Mouse (Mus musculus): ENCODE results near the gene Kdm4b.

- TF ChIP-seq POLR2A (IDR thresholded peaks at IDR 0.05; ENCODE audit: control insufficient read depth in 1 of 2, insufficient read depth in 1 of 2, low read depth in 1 of 2, low read length in 2 of 2, poor library complexity in 1 of 2) (no peak), GATA1 (IDR thresholded peaks at IDR 0.05; ENCODE audit: low read depth, low read length) (no peak), CTCF (IDR thresholded peaks at IDR 0.05 in 2 of 3, conservative IDR thresholded peaks at IDR 0.05 in 1 of 3; ENCODE audit: control insufficient read depth in 1 of 3, insufficient read depth in 1 of 3, low read depth in 2 of 3, low read length in 3 of 3, poor library complexity in 1 of 3, severe bottlenecking in 1 of 3) (no peak), SIN3A (IDR thresholded peaks at IDR 0.05; ENCODE audit: low read length) (no peak), ELF1 (IDR thresholded peaks at IDR 0.05; ENCODE audit: low read depth, low read length) (no peak), MYB (IDR thresholded peaks at IDR 0.05; ENCODE audit: low read depth, low read length) (no peak), RAD21 (IDR thresholded peaks at IDR 0.05; ENCODE audit: low read depth, low read length) (no peak), MAX (IDR thresholded peaks at IDR 0.05; ENCODE audit: low read length) (no peak), HCFC1 (IDR thresholded peaks at IDR 0.05; ENCODE audit: low read depth, low read length) (no peak), ZNF384 (IDR thresholded peaks at IDR 0.05; ENCODE audit: low read depth, low read length) (no peak)
Observed at GRCm38 (mm10) chr17:56401051-56401521, 75.2 kb downstream of the Kdm4b start.

All from MEL (cell line).